Mouse (Mus musculus): Measurements from ENCODE around the gene Spdye4c. TPM values are rescaled to one million over a fixed set of nuclear protein-coding genes. Genes with fewer than 3 reads are reported as not detected.

Spdye4c gene
- total RNA-seq (2021): not detected

DNA sequence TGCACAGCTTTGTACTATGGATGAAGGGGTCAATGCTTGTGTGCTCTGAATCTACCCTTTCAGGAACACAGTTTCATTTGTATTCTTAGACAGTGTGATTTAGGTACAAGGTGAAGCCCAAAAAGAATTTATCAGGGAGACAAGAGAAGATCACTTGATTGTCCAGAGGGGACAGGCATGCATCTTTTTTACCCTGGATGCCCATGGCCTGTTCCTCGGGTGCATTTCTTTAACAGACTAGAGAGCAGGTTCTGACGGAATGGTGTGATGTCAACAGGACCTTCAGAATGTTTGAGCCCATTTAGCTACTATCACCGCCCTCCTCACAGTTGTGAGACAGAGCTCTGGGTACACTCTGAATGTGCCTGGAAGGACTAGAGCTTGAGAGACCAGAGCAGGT, at the start of gene Spdye4c:
TSS of gene Spdye4c (plus strand) at position 301 of the 400 bp plus-strand sequence.
- DNase-seq: no peak
- intact Hi-C loops (cut with DNase I): no loop called here

- intact Hi-C loops (cut with DNase I): no loop called here
Observed at GRCm38 (mm10) chr2:128543495-128543894, 47.5 kb upstream of the Spdye4c start.

DNA sequence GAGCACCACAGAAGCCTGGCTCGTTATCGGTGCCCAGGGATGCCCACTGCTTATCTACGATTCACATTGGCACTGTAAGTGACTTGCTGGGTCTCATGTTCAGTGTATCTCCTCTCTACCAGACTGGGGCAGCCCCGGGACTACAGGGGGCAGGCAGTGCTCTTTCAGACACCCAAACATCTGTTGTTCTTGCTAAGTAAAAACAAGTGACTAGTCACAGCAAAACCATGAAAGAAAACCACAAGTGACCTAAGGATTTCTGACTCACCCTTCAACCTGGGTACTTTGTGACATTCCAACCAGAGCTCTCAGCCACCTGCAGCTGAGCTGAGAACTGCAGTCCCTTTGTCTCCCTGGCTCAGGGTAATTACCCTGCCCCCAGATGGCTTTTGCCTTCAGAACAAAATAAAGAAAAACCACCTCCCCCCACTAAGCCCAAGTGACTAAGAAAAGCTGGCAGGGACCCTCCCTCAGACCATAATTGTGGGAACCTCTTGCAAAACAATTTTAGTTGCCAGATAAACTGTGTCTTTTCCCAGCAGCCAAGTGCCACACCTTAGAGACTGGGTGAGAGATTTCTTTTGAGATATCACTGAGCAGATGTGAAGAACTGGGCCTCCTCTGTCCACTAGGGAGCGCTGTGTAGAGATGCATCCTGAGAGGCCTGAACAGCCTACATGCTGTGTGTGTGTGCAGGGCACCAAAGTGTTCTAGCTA, 46.4 kb upstream of the Spdye4c start:
- peak in 1 of 2 experiments; percentile 23 for DNase-seq
- intact Hi-C loops (cut with DNase I): no loop called here

More at GRCm38 (mm10) chr2:128543495-128543894, 47.5 kb upstream of the Spdye4c start:
- no peak for DNase-seq

- intact Hi-C loops (cut with DNase I): no loop called here
- no peak for DNase-seq
Observed at GRCm38 (mm10) chr2:128545447-128545846, 45.6 kb upstream of the Spdye4c start.

DNA sequence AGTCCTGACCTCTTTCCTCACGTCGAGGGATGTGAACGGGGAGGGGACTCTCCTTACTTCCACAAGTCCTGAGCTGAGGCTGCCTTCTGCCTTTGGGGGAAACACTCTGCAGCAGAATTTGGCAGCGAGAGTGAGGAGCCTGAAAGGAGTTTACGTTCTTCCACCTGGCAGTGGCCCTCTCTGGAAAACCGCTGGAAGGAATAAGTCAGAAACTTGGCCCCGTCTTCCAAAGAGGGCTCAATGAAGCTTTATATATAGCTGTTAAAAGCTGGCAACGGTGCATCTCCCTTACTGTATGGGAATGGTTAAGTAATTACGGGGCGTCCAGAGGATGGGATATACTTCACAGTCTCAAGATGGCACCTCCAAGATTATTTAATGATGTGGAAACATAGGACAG, 43.9 kb upstream of the Spdye4c start:
- intact Hi-C loops (cut with DNase I): no loop called here
- DNase-seq: no peak

GRCm38 (mm10) chr2:128548262-128548661, 42.7 kb upstream of the Spdye4c start:
- no peak for DNase-seq
- intact Hi-C loops (cut with DNase I): no loop called here

- intact Hi-C loops (cut with DNase I): no loop called here
- DNase-seq: no peak
Observed at GRCm38 (mm10) chr2:128549561-128549960, 41.4 kb upstream of the Spdye4c start.

GRCm38 (mm10) chr2:128549963-128550362, 41.0 kb upstream of the Spdye4c start:
- DNase-seq: no peak
- intact Hi-C loops (cut with DNase I): no loop called here

DNA sequence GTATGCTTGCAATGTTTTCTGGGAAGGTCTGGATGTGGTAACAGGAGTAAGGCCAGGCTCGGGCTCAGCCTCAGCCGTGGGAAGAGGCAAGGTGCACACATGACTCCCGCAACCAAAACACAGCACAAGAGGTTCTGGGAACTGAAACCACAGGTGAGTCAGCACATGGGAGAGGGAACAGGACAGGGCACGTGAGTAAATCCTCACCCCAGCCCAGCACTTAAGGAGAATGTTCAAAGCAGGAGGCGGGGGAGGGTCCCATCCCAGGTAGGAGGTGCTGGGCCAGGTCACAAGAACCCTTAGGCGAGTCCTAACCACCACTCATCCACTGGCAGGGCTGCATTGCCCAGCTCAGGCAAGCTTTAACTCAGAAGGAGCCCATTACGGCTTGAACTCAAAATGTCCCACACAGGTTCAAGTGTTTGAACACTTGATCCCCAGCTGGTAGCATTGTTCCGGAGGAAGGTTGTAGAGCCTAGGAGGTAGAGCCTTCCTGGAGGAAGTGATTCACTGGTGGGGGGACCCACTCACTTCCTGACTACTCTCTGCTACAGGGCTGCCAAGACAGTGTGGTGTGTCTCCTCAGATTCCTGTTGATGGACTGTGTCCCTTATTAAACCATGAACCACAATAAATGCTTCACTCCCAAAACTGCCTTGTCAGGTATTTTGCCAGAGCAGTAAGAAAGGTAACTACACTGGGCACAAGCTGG, 38.8 kb upstream of the Spdye4c start:
- intact Hi-C loops (cut with DNase I): no loop called here
- DNase-seq: no peak

- DNase-seq: no peak
- intact Hi-C loops (cut with DNase I): no loop called here
Observed at GRCm38 (mm10) chr2:128552798-128553720, 38.0 kb upstream of the Spdye4c start.

GRCm38 (mm10) chr2:128555082-128555481, 35.9 kb upstream of the Spdye4c start:
- intact Hi-C loops (cut with DNase I): no loop called here

DNA sequence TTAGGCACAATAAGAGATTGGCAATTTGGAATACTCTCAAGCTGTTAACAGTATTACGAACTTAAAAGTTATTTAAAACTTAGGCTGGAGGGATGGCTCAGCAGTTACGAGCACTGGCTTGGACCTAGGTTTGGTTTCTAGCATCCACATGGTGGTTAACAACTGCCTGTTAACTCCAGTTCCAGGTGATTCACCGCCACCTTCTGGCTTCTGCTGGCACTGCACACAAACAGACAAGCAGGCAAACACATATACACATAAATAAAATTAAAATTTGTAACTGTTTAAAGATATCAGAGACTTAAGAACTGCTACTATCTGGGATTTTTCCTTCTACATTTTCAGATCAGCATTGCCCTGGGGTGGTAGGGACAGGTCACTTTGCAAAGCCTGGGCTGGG, 26.8 kb upstream of the Spdye4c start:
- intact Hi-C loops (cut with DNase I): no loop called here
- no peak for DNase-seq

More at GRCm38 (mm10) chr2:128555082-128555481, 35.9 kb upstream of the Spdye4c start:
- no peak for DNase-seq

DNA sequence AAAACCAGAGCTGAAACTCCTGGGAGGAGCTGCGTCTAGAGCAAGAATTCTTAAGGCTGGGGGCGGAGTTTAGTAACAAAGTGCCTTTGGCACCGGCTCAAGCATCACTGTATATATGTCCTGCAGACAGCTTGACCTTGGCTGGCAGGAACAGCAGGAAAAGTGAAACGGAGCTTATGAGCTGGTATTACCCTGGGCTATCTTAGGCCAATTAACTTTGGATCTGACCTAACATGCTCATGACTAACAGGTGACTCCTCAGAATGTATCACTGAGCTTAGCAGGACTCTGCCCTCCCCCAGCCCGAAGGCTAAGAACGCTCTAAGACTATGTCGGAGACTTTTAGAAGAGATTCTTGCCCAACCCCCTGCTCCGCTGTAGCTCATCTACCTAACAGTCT, 25.1 kb upstream of the Spdye4c start:
- intact Hi-C loops (cut with DNase I): no loop called here
- DNase-seq: no peak

DNA sequence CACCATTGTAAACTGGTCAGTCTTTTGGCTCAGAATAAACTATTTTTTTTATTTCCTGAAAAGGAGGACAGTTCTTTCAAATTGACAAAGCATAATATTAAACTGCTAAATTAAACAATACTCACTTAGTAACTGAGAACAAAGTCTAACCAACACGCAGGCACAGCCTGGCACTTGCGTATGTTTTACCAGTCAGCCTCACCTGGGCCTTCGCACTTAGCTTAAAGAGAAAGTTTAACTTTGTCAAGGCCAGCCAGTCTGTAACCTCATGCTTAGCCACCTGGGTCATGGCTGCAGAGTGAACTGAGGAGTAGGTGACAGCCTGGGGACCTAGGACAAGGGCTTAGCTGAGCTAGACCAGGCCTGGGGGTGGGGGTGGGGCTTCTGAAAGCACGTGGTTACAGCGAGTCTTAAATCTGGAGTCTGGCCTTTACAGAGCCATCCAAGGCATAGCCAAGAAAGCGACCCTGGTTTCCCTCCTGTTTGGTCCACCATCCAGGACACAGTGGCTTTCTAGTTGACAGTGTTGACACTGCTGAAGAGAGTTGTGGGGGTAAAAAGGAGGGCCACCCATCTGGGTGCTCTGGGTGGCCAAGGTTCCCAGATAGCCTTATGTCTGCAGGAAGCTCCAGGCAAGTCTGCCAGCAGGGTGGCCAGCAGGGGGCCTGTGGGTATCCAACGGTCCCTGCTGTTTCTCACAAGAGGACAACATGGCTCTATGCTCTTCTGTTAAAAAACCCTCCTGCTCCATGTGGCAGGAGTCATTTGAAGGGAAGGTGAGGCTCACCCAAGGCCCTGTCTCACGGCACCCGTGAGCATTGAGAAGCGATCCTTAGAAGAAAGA, 24.5 kb upstream of the Spdye4c start:
- intact Hi-C loops (cut with DNase I): no loop called here
- DNase-seq: no peak

DNA sequence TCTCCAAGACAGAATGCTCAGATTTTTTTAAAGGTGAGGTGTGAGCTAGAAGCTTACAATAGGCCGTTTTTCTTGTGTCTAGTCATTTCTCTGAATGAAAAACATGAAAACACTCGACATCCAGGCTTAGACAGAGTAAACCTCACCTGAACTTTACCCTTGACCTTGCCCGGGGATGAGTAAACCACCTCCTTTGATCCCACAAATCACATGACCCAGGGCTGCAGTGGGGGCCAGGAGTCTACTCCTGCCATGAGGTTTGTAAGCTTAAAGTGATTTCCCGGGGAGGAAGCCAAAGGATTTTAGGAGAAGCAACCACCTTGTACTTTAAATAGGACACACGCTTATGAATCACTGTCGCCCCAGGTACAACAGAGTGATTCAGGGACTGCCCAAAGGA, 23.0 kb upstream of the Spdye4c start:
- DNase-seq: no peak
- intact Hi-C loops (cut with DNase I): no loop called here

DNA sequence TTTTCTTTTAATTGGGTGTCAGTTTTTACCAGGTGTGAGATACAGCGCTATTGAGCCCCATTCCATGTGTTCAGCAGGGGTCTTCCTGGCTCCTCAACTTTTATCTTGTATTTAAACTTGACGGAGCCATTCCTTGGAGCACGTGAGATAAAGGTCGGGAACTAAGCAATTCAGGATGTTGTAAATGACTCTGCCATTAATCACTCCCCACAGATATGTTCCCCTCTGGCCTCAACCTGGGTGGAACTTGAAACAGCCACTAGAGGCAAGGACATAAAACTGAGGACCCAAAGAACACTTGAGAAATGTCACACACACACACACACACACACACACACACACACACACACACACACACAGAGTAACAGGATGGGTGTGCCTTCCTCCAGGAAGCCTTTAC, 22.5 kb upstream of the Spdye4c start:
- DNase-seq: no peak
- intact Hi-C loops (cut with DNase I): no loop called here

- intact Hi-C loops (cut with DNase I): loop anchor here (5.0 kb wide), 1 partner anchor 159 kb away; no protein-coding TSS in a partner anchor
- DNase-seq: no peak
Observed at GRCm38 (mm10) chr2:128571001-128571400, 20.0 kb upstream of the Spdye4c start.

DNA sequence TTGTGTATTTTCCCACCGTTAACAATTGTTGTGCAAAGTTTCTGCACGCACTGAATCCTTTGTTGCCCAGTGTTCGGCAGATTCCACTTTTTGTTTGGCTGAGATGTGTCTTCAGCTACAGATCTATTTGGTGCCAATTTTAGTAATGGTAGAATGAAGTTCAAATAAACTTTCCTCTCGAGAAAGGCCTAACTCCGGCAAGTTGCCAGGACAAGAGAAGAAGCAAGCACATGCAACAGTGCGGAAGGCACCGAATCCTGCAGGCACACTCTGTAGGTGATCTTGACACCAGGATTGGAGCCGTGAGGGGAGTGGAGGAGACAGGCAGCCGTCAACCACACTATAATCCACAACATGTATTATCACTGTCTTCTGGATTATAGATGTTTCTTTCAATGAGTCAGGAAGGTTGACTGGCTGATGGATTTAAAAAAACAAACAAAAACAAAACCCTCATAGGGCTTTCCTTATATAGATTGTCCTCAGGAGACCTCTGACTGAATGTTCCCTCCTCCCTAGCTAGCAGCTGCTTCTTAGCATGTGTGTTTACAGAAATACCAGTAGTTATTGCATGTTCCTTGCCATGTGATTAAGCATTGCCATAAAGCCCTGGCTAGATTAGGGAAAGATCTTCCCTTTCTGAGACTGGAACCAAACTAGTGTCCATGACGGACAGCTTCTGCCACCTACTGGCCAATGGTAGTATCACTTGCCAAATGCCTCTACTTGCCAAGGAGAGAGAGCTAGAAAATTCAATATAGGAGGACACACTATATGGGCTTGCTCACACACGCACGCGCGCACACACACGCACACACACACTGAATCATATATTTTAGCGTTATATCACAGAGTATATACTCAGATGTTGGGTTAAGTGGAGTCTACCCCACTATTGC, 18.0 kb upstream of the Spdye4c start:
- intact Hi-C loops (cut with DNase I): loop anchor here (1.0 to 5.0 kb wide), 4 partner anchors 161 to 684 kb away; no protein-coding TSS in a partner anchor
- peak; percentile 85 to 86 for DNase-seq

- DNase-seq: no peak
- intact Hi-C loops (cut with DNase I): no loop called here
Observed at GRCm38 (mm10) chr2:128582881-128583280, 8.1 kb upstream of the Spdye4c start.
